Mouse (Mus musculus): ENCODE measurements around the gene Dab2ip.

Dab2ip gene

GRCm38 (mm10) chr2:35703241-35703640 lies 145.2 kb downstream of the Dab2ip start:
- no peak for DNase-seq (ENCODE audit: extremely low spot score, low read depth, low spot score)

DNA sequence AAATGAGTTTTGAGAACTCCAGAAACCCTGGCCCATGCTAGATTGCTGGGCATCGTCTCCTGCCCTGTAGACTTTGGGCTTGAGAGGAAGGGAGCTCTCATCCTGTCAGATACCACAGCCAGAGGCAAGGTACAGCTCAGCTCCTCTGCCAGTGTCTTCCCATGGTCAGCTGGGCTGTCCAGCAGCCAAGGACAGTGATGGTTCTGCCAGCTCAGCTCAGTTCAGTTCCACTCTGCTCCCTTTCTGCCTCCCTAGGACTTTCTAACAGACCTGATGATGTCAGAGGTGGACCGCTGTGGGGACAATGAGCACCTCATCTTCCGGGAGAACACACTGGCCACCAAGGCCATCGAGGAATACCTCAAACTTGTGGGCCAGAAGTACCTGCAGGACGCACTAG lies 154.5 kb downstream of the Dab2ip start:
- DNase-seq (ENCODE audit: extremely low spot score, low read depth, low spot score) = no peak

DNA sequence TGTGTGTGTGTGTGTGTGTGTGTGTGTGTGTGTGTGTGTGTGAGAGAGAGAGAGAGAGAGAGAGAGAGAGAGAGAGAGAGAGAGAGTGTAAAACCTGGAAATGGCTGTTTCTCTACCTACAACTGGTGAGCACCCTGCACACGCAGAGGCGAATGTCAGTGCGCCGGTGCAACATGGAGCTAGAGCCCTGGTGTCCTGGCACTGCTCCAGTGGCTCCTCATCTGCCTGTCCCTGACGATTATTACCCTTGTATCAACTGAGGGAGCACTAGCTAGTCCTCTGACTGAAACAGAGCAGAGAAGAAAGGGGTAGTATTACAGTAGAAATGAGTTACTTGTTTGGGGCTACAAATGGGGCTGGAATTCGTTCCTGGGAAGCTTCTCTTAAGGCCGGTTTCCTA lies 155.4 kb downstream of the Dab2ip start:
- no peak for DNase-seq (ENCODE audit: extremely low spot score, low read depth, low spot score)

GRCm38 (mm10) chr2:35714742-35715167 lies 156.7 kb downstream of the Dab2ip start:
- DNase-seq (ENCODE audit: extremely low spot score, low read depth, low spot score) = no peak

DNA sequence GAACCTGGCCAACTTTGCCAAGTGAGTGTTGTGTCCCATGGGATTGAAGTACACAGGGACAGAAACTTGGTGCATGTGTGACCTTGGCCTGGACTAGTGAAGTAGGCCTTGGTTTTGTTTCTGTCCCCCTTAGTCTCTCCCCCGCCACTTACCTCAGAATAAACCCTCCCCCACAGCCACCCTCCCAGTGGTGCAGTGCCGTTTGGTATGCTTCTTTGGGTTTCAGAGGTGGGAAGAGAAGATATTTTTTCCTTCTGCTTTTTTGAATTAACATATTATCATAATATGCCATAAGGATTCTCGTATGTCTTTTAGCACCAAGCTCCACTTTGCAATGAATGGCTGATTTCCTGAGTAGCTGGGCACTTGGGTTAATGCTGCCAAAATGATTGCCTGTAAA lies 157.4 kb downstream of the Dab2ip start:
- DNase-seq (ENCODE audit: extremely low spot score, low read depth, low spot score) = no peak

DNA sequence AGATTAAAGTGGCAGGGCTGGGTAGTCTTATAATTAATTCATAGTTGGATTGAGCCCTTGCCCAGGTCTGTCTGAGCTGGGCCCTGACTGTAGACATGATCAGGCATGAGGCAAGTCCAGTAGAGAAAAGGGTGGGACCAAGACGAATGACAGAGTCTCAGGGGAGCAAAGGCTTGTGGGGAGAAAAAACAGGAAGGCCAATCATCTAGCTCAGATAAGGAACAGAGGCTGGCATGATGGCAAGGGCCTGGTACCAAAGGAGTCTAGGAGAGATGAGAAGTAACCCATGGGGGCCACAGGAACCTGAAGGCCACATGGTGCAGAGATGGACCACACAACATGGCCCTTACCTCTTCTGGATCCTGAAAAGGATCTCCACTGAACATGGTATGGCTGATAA lies 158.1 kb downstream of the Dab2ip start:
- no peak for DNase-seq (ENCODE audit: extremely low spot score, low read depth, low spot score)

DNA sequence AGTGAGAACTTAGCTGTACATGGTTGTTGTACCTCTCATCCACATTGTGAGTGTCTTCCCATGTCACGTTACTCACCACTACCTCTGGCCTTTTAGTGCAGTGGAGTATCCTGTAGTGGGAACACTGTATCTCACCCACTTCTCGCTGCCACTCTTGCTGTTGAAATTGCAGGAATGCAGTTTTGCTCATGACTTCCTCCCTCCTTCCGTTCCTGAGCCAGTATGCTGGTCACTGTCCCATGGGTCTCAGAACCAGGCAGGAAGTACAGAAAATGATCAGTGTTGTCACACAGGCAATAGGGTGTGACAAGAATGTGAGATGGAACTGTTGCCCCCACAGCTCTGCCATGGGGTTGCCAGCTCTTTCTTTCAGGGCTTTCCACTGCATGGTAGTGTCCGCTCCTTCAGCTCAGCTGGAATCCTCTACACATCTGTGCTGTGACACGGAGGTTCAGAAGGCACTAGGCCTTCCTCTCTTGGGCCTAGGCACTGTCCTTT lies 160.0 kb downstream of the Dab2ip start:
- DNase-seq (ENCODE audit: extremely low spot score, low read depth, low spot score) = no peak

- no peak for DNase-seq (ENCODE audit: extremely low spot score, low read depth, low spot score)
Measured at GRCm38 (mm10) chr2:35718662-35719061, 160.6 kb downstream of the Dab2ip start.

- DNase-seq (ENCODE audit: extremely low spot score, low read depth, low spot score) = no peak
Measured at GRCm38 (mm10) chr2:35719230-35720005, 161.4 kb downstream of the Dab2ip start.

DNA sequence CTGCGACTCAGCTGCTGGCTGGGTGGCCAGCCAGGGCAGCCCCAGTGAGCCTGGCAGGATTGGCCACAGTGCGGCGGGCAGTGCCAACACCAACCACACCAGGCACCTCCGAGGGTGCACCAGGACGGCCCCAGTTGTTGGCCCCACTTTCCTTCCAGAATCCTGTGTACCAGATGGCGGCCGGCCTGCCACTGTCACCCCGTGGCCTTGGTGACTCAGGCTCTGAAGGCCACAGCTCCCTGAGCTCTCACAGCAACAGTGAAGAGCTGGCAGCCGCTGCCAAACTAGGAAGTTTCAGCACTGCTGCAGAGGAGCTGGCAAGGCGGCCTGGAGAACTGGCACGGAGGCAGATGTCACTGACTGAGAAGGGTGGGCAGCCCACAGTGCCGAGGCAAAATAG lies 162.0 kb downstream of the Dab2ip start:
- DNase-seq (ENCODE audit: extremely low spot score, low read depth, low spot score) = no peak

DNA sequence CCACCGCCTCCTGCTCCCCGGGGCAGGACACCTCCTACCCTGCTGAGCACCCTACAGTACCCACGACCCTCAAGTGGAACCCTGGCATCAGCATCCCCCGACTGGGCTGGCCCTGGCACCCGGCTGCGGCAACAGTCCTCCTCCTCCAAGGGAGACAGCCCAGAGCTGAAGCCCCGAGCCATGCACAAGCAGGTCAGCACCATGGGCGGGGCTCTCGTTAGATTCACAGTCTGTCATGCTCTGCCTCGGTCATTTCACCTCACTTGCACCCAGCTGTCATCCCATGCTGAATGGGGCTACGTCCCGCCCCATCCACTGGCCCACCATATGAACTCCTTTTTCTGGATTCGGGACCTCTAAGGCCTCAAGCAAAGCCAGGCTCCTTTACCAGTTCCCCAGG lies 162.5 kb downstream of the Dab2ip start:
- DNase-seq (ENCODE audit: extremely low spot score, low read depth, low spot score) = no peak

- no peak for DNase-seq (ENCODE audit: extremely low spot score, low read depth, low spot score)
Measured at GRCm38 (mm10) chr2:35720956-35721355, 162.9 kb downstream of the Dab2ip start.

- no peak for DNase-seq (ENCODE audit: extremely low spot score, low read depth, low spot score)
Measured at GRCm38 (mm10) chr2:35722821-35723220, 164.8 kb downstream of the Dab2ip start.

DNA sequence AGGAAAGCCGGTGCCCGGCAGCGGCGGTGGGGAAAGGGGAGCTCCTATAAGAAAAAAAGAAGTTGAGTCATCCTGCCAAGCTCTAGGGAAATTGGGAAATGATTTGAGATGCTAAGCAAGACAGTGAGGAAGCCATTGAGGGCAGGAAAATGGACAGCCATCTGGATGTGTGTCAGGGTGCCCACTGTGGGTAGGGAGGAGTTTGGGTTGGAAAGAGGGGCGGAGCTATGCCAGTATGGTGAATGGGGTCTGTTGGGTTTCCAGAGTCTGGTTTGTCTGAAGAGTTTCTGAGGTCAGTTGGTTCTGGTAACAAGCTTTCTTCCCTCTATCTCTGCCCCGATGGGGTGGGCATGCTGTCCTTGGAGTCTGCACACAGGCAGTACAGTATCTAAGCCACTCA lies 165.2 kb downstream of the Dab2ip start:
- DNase-seq (ENCODE audit: extremely low spot score, low read depth, low spot score) = no peak

DNA sequence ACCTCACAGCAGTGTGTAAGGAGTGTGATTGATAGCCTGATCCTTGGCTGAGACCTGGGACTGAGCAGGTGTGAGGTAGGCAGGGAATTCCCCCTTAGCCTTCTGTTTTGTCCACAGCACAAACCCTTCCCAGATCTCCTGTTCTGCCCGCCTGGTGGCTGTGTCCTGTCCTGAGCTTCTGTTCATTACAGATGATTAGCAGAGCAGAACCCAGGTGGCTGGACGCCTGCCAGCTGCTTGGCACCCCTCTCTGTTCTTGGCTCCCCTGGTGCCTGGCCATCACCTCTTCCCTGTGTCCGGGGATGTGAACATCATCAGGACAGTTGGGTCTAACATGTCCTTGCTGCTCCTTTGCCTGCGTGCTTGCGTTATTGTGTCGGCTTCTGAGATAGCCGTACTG lies 165.6 kb downstream of the Dab2ip start:
- no peak for DNase-seq (ENCODE audit: extremely low spot score, low read depth, low spot score)

GRCm38 (mm10) chr2:35728633-35729032 lies 170.6 kb downstream of the Dab2ip start:
- DNase-seq (ENCODE audit: extremely low spot score, low read depth, low spot score) = no peak

DNA sequence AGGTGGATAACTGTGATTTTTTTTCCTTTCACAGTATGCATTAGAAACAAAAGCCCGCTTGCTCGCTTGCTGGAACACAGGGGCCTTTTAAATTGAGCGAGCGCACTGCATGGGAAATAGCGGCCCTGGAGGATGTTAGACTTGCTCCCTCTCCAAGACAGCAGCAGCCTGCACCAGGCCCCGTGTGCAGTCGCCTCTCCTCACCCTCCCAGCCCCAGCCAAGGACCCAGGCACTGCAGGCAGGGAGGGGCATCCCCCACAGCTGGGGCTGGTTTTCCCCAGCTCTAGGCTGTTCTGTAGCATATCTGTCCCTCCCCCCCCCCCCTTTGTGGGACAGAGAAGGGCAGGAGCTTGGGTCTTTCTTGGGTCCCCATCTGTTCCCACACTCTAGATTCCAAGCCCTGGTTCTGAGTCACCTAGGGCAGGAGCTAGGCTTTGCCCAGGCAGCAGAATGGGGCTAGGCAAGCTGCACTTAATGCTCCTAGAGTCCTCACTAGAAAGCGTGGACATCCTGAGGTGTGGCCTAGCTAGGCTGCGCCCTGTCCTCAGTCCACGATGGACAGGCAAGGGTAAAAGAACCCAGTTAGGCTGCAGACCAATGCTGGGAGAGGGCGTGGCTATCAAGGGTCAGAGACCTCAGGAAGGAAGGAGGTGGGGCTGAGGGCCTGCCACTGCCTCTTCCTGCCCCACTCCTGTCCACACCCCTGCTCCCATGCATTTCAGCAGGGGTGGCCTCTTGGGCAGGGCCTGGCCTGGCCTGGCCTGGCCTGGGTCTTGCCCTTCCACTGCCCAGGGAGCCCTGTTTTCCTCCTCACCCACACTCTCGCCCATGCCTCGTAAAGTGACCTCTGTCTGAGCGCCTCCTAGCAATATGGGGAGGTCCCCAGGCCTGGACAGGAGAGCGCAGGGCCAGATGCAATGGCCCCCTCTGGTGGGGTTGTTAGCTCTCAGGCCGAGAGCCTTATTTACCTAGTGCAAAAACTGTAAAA lies 171.3 kb downstream of the Dab2ip start:
- no peak for DNase-seq (ENCODE audit: extremely low spot score, low read depth, low spot score)

DNA sequence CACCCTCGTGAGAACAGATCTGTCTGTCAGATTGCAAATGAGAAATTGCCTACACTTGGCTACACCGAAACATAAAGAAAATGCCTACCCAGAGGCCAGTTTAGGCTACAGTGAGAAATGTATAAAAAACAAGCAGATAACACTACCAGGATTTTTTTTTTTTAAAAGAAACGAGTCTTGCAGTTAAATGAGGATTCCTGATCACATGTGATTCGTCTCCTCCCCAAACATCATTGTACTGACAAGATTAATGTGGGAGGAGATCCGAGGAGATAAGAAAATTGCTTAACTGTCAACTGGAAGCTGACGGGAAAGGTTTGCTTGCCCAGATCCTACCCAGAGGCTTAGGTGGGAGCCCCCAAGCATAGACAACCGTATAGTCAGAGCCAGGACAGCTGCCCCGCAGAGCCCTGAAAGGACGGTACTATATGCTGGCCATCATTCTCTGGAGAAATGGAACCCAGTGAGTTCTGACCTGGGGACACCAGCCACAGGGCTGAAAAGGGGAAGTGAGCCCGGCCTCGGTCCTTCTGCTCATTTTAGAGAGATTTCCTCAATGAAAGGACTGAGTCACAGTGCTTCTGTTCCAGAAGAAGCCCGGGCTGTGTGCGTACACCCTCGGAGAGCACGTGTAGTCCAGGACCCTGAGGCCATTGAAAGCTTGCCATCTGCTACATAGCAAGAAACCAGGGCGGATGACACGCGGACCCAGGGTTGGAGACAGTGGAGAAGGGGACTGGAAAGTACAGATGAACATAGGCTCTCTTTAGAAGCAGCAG lies 173.8 kb downstream of the Dab2ip start:
- no peak for DNase-seq (ENCODE audit: extremely low spot score, low read depth, low spot score)

GRCm38 (mm10) chr2:35735001-35735400 lies 176.9 kb downstream of the Dab2ip start:
- no peak for DNase-seq (ENCODE audit: extremely low spot score, low read depth, low spot score)

GRCm38 (mm10) chr2:35736061-35736460 lies 178.0 kb downstream of the Dab2ip start:
- no peak for DNase-seq (ENCODE audit: extremely low spot score, low read depth, low spot score)

DNA sequence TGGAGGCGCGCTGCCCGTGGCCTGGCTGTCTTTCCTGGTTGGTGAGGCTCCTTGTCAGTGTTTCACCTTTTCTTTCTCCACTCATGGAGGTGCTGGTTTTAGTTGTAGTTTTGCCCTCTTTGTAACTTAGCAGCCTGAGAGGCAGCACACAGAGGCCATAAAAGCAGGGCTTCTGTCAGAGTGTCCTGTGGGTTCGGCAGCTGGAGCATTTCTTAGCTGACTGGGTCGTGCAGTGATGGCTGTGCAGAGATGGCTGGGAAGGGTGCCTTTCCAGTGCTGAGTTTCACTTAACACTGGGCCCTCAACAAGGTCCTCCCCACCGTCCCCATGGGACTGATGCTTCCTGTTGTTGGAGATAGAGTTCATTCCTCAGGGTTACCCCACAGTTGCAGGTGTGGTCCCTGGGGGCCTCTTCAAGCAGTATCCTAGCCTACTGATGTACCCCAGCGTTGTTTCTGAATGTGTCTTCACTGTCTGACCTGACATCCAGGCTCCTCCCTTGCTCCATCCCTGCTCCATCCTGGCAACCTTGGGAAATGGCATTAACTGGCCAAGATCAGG lies 179.5 kb downstream of the Dab2ip start:
- no peak for DNase-seq (ENCODE audit: extremely low spot score, low read depth, low spot score)
